Mouse (Mus musculus) ES-E14 (cell line): ENCODE measurements at regions not wholly inside any gene's neighbourhood (a gene's known extent, or its start where the extent isn't known, plus 50 kb on each side); places are given as distances from the start of the nearest gene placed in this dataset.

Experiments used
- CHD2 ChIP-seq: IDR thresholded peaks from 2 replicates; pipeline ENCODE4 v1.6.1; 2014; ENCODE audit warnings: mild to moderate bottlenecking, low read depth, low read length, inconsistent platforms
- ZNF384 ChIP-seq: IDR thresholded peaks from 2 replicates; pipeline ENCODE4 v1.6.1; 2012; ENCODE audit warnings: low read depth, low read length, inconsistent platforms

DNA sequence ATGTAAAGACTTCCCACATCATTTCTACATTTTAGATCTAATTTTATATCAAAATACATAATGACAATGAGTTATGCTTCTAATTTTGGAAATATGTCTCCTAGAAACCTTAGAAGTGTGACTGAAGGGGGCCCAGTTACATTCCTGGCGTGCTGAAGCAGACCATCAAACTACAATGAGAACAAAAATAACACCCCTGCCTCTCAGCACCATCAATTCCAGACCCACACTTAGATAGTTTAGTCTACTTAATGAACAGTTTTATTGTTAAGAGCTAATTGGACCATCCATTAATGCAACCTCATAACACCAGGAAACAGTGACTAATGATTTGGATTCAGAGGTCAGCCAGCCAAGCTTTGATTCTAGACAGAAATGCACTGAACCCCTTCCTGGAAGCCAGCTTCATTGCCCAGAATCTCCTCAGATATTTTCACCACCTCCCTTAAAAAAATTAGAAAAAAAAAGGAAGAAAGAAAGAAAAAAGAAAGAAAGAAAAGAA lies 280.7 kb downstream of the Ptbp2 start:
- TF ChIP-seq CHD2 (no peak), ZNF384 (no peak)
